Mouse (Mus musculus): ENCODE results near the gene Oser1.

GRCm38 (mm10) chr2:163472466-163472851 lies 48.0 kb upstream of the Oser1 start, which contains the start of gene Fitm2:
- peak; percentile 100 for TF ChIP-seq CTCF (IDR thresholded peaks at IDR 0.05; ENCODE audit: low read depth)
- TF ChIP-seq EP300 (IDR thresholded peaks at IDR 0.05; ENCODE audit: low read depth), result peak; percentile 28; the same call in 1 of the 2 replicates

Measured in liver, embryonic 14.5 days (tissue).